15 mouse cellular contexts compared by ENCODE assay signal in the genomic region with DNA sequence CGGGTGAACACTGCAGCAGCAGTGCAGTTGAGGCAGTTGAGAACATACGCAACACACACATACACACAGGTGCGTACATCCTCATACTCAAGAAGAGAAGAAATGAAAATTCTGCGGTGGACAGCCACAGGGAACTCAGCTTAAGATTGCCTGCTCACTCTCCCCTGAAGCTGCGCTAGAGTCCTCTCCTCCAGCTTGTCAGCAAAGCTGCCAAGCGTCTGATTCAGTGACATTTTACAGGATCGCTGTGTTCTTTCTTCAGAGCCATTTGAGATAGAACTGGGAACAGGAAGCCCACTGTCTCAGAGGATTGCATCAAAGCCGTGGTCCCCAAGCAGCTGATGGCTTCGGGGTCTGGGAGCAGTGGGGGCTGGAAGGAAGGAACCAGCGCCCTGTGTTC.
"Had no signal": no experiment of that assay in that cellular context is flagged by ENCODE, and none has a peak within 500 bp of the region (broad histone marks: within the 10 kb centered on the region; RNA-seq: fewer than 3 reads in every experiment).

No protein-coding gene starts in this region.

- DNase-seq: kidney, adult 18-20 months; kidney, adult 9 months; kidney, postnatal 14 days; kidney, postnatal 4 days; liver, embryonic 13.5 days; lung, adult 2 months; lung, postnatal 14 days; lung, postnatal 4 days; midbrain, embryonic 14.5 days; right cerebral cortex, adult 18-20 months; right cerebral cortex, postnatal 14 days; right cerebral cortex, postnatal 4 days; thymus, adult 18-20 months; thymus, postnatal 36 days had no signal

- ATAC-seq: intestine, embryonic 16.5 days had no signal
